Mouse (Mus musculus): ENCODE results near the gene Wdr86. TPM values are rescaled to one million over a fixed set of nuclear protein-coding genes. Genes with fewer than 3 reads are reported as not detected.
A peak's percentile ranks its signal among the peaks of the same experiment; 100 is the strongest.

Gene Wdr86
- polyA plus RNA-seq, 1 experiment from 2014 or later, result 2.0 TPM

GRCm38 (mm10) chr5:24750321-24751304 lies 20.1 kb upstream of the Wdr86 start:
- no peaks in the 10 kb centered on the region for H3K9me3 ChIP-seq (replicated peaks)
- H3K36me3 ChIP-seq, result no peaks in the 10 kb centered on the region
- H3K9ac ChIP-seq, result peak overlapping the region; percentile 74
- H3K27ac ChIP-seq, result peak overlapping the region; percentile 70
- peaks cover 20% of the 10 kb centered on the region for H3K27me3 ChIP-seq
- H3K4me2 ChIP-seq, result peak overlapping the region; percentile 92
- H3K4me1 ChIP-seq (replicated peaks), result peaks cover 40% of the 10 kb centered on the region
- ATAC-seq (ENCODE audit: low read depth) (peak; percentile 70), DNase-seq (peak; percentile 21)
- 3% methylated on average over 59 of the region's 59 CpGs for WGBS (ENCODE audit: insufficient replicate concordance)
- peak overlapping the region; percentile 63 for H3K4me3 ChIP-seq (replicated peaks)

DNA sequence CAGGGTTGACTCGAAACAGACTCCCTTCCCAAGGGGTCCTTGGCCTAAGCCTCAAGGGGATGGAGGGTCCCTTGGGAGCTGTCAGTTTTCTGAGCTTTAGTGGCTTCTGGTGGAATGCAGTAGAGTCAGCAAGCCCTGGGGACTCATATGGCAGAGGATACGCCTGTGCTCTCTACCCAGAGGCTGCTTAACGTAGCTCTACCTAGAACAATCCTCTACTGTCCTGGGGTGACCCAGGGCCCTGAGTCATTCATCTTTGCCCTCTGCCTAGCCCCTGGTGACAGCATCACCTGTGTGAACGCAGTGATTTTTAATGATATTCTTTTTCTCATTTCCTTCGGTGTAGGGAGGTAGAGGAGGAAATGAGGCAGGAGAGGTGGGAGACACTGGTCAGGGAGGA lies 19.2 kb upstream of the Wdr86 start:
- H3K4me2 ChIP-seq, result peak overlapping the region; percentile 92
- no peak for ATAC-seq (ENCODE audit: low read depth)
- H3K27ac ChIP-seq, result no peak overlapping the region
- H3K27me3 ChIP-seq, result peaks cover 20% of the 10 kb centered on the region
- no peaks in the 10 kb centered on the region for H3K9me3 ChIP-seq (replicated peaks)
- no peak overlapping the region for H3K4me3 ChIP-seq (replicated peaks)
- no peak for DNase-seq
- H3K36me3 ChIP-seq, result no peaks in the 10 kb centered on the region
- H3K4me1 ChIP-seq (replicated peaks), result peaks cover 40% of the 10 kb centered on the region
- WGBS (ENCODE audit: insufficient replicate concordance), result 59% methylated on average over 5 of the region's 5 CpGs
- no peak overlapping the region for H3K9ac ChIP-seq

- ATAC-seq (ENCODE audit: low read depth), result no peak
- Histone ChIP-seq H3K4me3 (replicated peaks) (no peak overlapping the region), H3K4me1 (replicated peaks) (peaks cover 40% of the 10 kb centered on the region), H3K4me2 (no peak overlapping the region), H3K27ac (no peak overlapping the region), H3K27me3 (peaks cover 16% of the 10 kb centered on the region), H3K36me3 (no peaks in the 10 kb centered on the region), H3K9ac (no peak overlapping the region), H3K9me3 (replicated peaks) (no peaks in the 10 kb centered on the region)
- DNase-seq, result no peak
- 16% methylated on average over 6 of the region's 6 CpGs for WGBS (ENCODE audit: insufficient replicate concordance)
Observed at GRCm38 (mm10) chr5:24747533-24747932, 17.0 kb upstream of the Wdr86 start.

DNA sequence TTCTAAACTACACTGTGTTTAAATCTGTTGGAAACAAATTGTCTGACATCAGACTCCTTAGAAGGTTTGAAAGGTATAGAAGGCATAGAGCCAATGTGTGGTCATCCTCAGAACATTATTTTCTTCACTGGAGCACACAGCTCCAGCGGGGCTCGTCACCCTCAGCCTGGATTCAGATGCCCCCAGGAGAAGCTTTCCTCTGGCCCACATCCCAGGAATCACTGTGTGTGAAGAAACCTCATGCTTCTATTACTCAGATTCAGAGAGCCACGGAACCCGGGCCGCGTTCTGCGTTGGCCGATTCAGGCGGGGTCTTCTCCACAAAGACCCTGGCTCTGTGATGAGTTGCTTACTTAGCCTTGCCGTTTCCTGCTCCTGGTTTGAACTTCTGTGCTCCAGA lies 13.4 kb upstream of the Wdr86 start:
- Histone ChIP-seq H3K4me1 (replicated peaks) (peaks cover 18% of the 10 kb centered on the region), H3K36me3 (no peaks in the 10 kb centered on the region), H3K4me3 (replicated peaks) (no peak overlapping the region), H3K27me3 (no peaks in the 10 kb centered on the region; the same call in 1 of the 2 replicates), H3K9ac (no peak overlapping the region), H3K4me2 (no peak overlapping the region), H3K9me3 (replicated peaks) (no peaks in the 10 kb centered on the region), H3K27ac (no peak overlapping the region)
- ATAC-seq (ENCODE audit: low read depth), result no peak
- DNase-seq, result no peak
- WGBS (ENCODE audit: insufficient replicate concordance), result 78% methylated on average over 10 of the region's 10 CpGs

DNA sequence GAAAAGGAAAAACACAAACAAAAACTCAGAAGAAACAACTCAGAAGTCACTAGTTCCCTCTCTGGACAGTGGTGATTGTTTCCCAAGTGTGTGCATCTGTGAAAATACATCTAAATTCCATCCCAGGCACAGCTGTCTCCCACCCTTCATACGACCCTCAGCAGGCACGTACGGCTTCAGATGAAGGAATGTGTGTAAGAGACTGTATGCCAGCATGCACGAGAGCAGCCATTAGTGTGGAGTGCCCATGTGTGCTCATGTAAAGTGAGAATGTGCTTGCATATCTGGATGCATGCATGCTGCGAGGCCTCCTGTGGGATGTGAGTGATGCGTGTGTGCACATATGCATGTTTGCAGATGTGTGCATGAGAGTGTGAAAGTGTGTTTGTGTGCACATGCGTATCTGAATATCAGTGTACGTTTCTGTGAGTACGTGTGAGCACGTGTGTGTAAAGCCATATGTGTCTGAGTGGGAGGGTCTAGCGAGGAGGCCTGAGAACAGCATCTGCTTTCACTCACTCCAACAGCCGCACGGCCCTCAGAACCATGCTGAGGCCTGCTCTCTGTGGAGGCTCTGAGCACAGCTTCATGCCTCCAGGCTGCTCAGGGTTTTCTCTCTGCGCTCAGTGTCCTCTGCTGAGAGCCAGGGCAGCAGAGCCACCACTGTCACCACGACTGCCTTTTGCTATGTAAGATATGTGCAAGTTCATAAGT lies 10.8 kb upstream of the Wdr86 start:
- DNase-seq (no peak), ATAC-seq (ENCODE audit: low read depth) (no peak)
- Histone ChIP-seq H3K27me3 (no peaks in the 10 kb centered on the region), H3K4me2 (no peak overlapping the region), H3K9me3 (replicated peaks) (no peaks in the 10 kb centered on the region), H3K27ac (no peak overlapping the region), H3K9ac (no peak overlapping the region), H3K36me3 (no peaks in the 10 kb centered on the region), H3K4me3 (replicated peaks) (no peak overlapping the region), H3K4me1 (replicated peaks) (peaks cover 19% of the 10 kb centered on the region)
- WGBS (ENCODE audit: insufficient replicate concordance), result 77% methylated on average over 15 of the region's 15 CpGs

DNA sequence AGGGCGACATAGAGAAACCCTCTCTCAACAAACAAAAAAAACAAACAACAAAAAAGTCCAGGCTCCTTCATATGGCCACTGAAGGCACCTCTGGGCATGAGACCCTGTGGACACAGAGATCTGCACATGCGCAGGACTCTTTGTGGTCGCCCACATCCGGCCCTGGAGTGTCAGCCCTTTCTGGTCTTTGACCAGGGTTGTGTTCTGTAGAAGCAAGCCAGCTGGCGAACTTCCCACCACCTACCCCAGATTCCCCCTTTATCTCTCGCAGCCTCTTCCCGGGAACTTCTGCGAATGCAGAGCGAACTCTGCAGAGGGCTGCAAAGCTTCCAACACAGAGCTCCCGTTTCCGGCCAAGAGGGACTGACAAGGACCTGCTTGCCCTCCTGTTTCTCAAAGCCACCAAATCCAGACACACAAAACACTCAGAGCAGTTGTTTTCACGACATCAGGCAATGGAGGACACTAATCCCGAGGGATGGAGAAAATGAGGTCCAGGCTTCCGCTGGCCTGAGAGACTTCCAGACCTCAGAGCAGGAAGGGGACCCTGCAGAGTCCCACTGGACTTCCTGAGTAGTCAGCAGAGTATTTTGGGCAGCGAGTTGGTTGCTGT lies 8.7 kb upstream of the Wdr86 start:
- peaks cover 16% of the 10 kb centered on the region for H3K4me1 ChIP-seq (replicated peaks)
- no peaks in the 10 kb centered on the region for H3K9me3 ChIP-seq (replicated peaks)
- H3K27me3 ChIP-seq, result no peaks in the 10 kb centered on the region
- 13% methylated on average over 15 of the region's 15 CpGs for WGBS (ENCODE audit: insufficient replicate concordance)
- H3K4me2 ChIP-seq, result peak overlapping the region; percentile 32
- peak overlapping the region; percentile 54; the same call in 1 of the 2 replicates for H3K27ac ChIP-seq
- peak; percentile 50; the same call in 1 of the 2 replicates for ATAC-seq (ENCODE audit: low read depth)
- H3K4me3 ChIP-seq (replicated peaks), result no peak overlapping the region
- no peak overlapping the region for H3K9ac ChIP-seq
- no peaks in the 10 kb centered on the region for H3K36me3 ChIP-seq
- peak; percentile 18 for DNase-seq

DNA sequence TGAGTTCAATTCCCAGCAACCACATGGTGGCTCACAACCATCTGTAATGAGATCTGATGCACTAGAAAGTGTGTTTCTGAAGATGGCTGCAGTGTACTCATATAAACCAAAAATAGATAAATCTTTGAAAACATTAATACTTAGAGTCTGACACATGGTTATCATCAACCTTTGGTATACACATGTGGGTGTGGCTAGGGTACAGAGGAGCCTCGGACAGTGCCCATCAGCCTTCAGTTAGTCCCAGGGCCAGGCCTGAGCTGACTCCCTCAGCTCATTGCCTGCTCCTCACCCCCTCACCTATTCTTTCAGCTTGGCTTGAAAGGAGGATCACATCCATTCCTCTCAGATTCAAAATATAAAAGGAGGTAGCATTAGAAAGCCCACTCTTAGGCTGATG lies 8.0 kb upstream of the Wdr86 start:
- H3K27me3 ChIP-seq, result no peaks in the 10 kb centered on the region
- H3K4me3 ChIP-seq (replicated peaks), result no peak overlapping the region
- peak overlapping the region; percentile 54; the same call in 1 of the 2 replicates for H3K27ac ChIP-seq
- 12% methylated on average over 1 of the region's 1 CpGs for WGBS (ENCODE audit: insufficient replicate concordance)
- peaks cover 23% of the 10 kb centered on the region for H3K4me1 ChIP-seq (replicated peaks)
- ATAC-seq (ENCODE audit: low read depth) (peak; percentile 66; the same call in 1 of the 2 replicates), DNase-seq (no peak)
- no peaks in the 10 kb centered on the region for H3K36me3 ChIP-seq
- H3K4me2 ChIP-seq, result no peak overlapping the region
- no peaks in the 10 kb centered on the region for H3K9me3 ChIP-seq (replicated peaks)
- H3K9ac ChIP-seq, result no peak overlapping the region

- no peak for ATAC-seq (ENCODE audit: low read depth)
Observed at GRCm38 (mm10) chr5:24737595-24737994, 7.1 kb upstream of the Wdr86 start.

DNA sequence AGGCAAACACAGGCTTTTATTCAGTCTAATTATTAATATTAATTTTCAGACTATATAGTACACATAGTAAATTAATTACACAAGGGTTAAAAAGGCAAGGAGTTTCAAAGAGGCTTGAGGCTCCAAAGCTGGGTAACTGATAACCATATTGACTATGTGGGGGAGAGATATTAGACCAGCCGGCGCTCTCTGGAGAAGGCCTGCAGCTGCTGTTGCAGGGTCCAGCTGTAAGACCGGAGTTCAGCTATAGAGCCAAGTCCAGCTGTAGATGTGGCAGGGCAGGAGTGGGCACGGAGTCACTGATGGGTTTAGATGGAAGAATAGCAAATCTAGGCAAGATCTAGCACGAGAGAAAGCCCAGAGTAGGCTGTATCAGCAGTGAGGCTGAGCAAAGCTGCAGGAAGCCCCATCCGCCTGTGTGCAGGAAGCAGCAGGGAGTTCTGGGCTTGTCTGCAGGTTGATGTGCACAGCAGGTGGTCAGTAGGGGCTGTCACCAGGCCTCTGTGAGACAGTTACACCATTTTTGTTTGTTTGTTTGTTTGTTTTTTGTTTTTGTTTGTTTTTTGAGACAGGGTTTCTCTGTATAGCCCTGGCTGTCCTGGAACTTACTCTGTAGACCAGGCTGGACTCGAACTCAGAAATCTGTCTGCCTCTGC lies 3.4 kb upstream of the Wdr86 start:
- DNase-seq, result peak; percentile 15
- Histone ChIP-seq H3K9me3 (replicated peaks) (no peaks in the 10 kb centered on the region), H3K4me2 (0 out of 2 replicates have a peak overlapping the region, but pooled peaks have one; percentile 12), H3K27ac (no peak overlapping the region), H3K27me3 (peaks cover 35% of the 10 kb centered on the region), H3K4me1 (replicated peaks) (peaks cover 38% of the 10 kb centered on the region), H3K4me3 (replicated peaks) (no peak overlapping the region), H3K36me3 (no peaks in the 10 kb centered on the region), H3K9ac (no peak overlapping the region)
- peak; percentile 74 for ATAC-seq (ENCODE audit: low read depth)
- 26% methylated on average over 7 of the region's 7 CpGs for WGBS (ENCODE audit: insufficient replicate concordance)

More at GRCm38 (mm10) chr5:24737595-24737994, 7.1 kb upstream of the Wdr86 start:
- DNase-seq, result no peak
- WGBS (ENCODE audit: insufficient replicate concordance), result 86% methylated on average over 10 of the region's 10 CpGs
- peaks cover 32% of the 10 kb centered on the region for H3K4me1 ChIP-seq (replicated peaks)
- no peak overlapping the region for H3K27ac ChIP-seq
- H3K9ac ChIP-seq, result no peak overlapping the region
- H3K9me3 ChIP-seq (replicated peaks), result no peaks in the 10 kb centered on the region
- no peak overlapping the region for H3K4me3 ChIP-seq (replicated peaks)
- H3K27me3 ChIP-seq, result no peaks in the 10 kb centered on the region
- H3K36me3 ChIP-seq, result no peaks in the 10 kb centered on the region
- H3K4me2 ChIP-seq, result no peak overlapping the region

- no peak overlapping the region for H3K4me3 ChIP-seq (replicated peaks)
- DNase-seq (no peak), ATAC-seq (ENCODE audit: low read depth) (no peak)
- H3K27ac ChIP-seq, result no peak overlapping the region
- no peak overlapping the region for H3K4me2 ChIP-seq
- no peak overlapping the region for H3K9ac ChIP-seq
- no peaks in the 10 kb centered on the region for H3K36me3 ChIP-seq
- H3K4me1 ChIP-seq (replicated peaks), result peaks cover 31% of the 10 kb centered on the region
- 44% methylated on average over 8 of the region's 8 CpGs for WGBS (ENCODE audit: insufficient replicate concordance)
- no peaks in the 10 kb centered on the region for H3K9me3 ChIP-seq (replicated peaks)
- H3K27me3 ChIP-seq, result peaks cover 43% of the 10 kb centered on the region
Observed at GRCm38 (mm10) chr5:24733134-24733533, 2.6 kb upstream of the Wdr86 start.

All from liver, embryonic 13.5 days (tissue).